Comparison of ENCODE assay signal across 8 mouse cellular contexts in the genomic region with DNA sequence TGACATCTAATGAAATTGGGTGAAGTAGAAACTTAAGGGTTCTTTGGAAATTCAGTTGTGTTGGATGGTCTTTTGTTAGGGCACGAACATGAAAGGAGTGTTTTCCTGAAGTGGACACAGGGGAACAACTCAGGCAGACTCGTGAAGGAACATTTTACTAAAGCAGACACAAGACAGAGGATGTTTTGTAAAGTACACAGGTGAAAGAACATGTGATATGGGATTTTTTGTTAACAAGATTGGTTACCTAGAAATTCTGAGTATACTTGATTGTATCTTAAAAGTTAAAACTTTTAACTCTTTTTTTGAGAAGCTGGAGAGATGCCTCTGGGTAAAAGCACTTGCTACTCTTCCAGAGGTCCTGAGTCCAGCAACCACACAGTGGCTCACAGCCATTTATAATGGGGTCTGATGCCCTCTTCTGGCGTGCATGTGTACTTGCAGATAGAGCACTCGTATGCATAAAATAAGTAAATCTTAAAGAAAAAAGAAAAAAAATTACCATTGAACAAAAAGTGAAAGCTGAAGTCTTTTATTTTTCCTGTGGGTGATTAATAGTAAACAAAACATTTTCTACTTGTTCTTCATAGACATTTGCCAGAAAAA. TPM values are rescaled to one million over a fixed set of nuclear protein-coding genes. Genes with fewer than 3 reads are reported as not detected.
DNase-seq lines count a peak whose midpoint lies in the region; ATAC-seq and TF ChIP-seq lines count a peak whose summit lies in the region.

No protein-coding gene starts in this region.

- no peak for TF ChIP-seq POLR2A in thymus, adult 2 months (IDR thresholded peaks at IDR 0.05; ENCODE audit: control insufficient read depth, extremely low read depth, insufficient read depth, low read length, poor library complexity)
- TF ChIP-seq POLR2A in liver, adult 2 months (IDR thresholded peaks at IDR 0.05; ENCODE audit: extremely low read depth, insufficient read depth, low read length) = no peak

- no peaks in the 10 kb centered on the region for H3K36me3 ChIP-seq in thymus, adult 2 months (ENCODE audit: control insufficient read depth, insufficient read depth, low read length)
- no peaks in the 10 kb centered on the region for H3K36me3 ChIP-seq in liver, adult 2 months (ENCODE audit: control insufficient read depth, insufficient read depth, low read length)

- WGBS in thymus, adult 2 months = 35% methylated on average over 4 of the region's 4 CpGs
- 38% methylated on average over 4 of the region's 4 CpGs for WGBS in liver, adult 2 months

- 0 out of 2 replicates have a peak, but pooled peaks have one; percentile 51 for ATAC-seq in frontal cortex, adult (ENCODE audit: low TSS enrichment)
- ATAC-seq in erythroblast, adult 5-6 weeks (replicated peaks; ENCODE audit: low FRiP score, poor library complexity, severe bottlenecking) = peak; percentile 83

- H3K27ac ChIP-seq in thymus, adult 2 months (ENCODE audit: control insufficient read depth, insufficient read depth, low read length) = no peak overlapping the region
- no peak overlapping the region for H3K27ac ChIP-seq in liver, adult 2 months (replicated peaks; ENCODE audit: insufficient read depth, low read depth, low read length)

- DNase-seq in frontal cortex, postnatal 25 days (ENCODE audit: low spot score in 2 of 2) = no peak
- peak; percentile 55 for DNase-seq in thymus, adult 2 months
- no peak for DNase-seq in thymus, adult 18-20 months
- DNase-seq in liver, adult 2 months (ENCODE audit: extremely low read depth, low read depth, low spot score) = peak; percentile 52
- DNase-seq in retina, embryonic 14.5 days (ENCODE audit: low spot score) = peak; percentile 53
- DNase-seq in layer of hippocampus, postnatal 25 days (ENCODE audit: extremely low spot score in 1 of 2, low spot score in 1 of 2) = no peak

- no peak overlapping the region for H3K4me3 ChIP-seq in thymus, adult 2 months (ENCODE audit: control insufficient read depth, insufficient read depth, low read length)
- no peak overlapping the region for H3K4me3 ChIP-seq in liver, adult 2 months (ENCODE audit: insufficient read depth, low read depth, low read length)

- no peaks in the 10 kb centered on the region for H3K27me3 ChIP-seq in thymus, adult 2 months (ENCODE audit: control insufficient read depth, insufficient read depth, low read length)
- H3K27me3 ChIP-seq in liver, adult 2 months (ENCODE audit: control insufficient read depth, insufficient read depth, low read length) = no peaks in the 10 kb centered on the region

- TF ChIP-seq CTCF in thymus, adult 2 months (IDR thresholded peaks at IDR 0.05; ENCODE audit: borderline replicate concordance, control insufficient read depth, extremely low read depth, insufficient read depth, low read length, poor library complexity) = no peak
- TF ChIP-seq CTCF in liver, adult 2 months (IDR thresholded peaks at IDR 0.05; ENCODE audit: low read depth, low read length) = peak; percentile 63

- peaks cover 12% of the 10 kb centered on the region for H3K4me1 ChIP-seq in thymus, adult 2 months (replicated peaks; ENCODE audit: control insufficient read depth, insufficient read depth, low read length)
- no peaks in the 10 kb centered on the region for H3K4me1 ChIP-seq in liver, adult 2 months (ENCODE audit: control insufficient read depth, insufficient read depth, low read length)

- H3K9ac ChIP-seq in liver, adult 2 months (ENCODE audit: low read depth, low read length) = no peak overlapping the region

- H3K79me2 ChIP-seq in liver, adult 2 months (ENCODE audit: control insufficient read depth, insufficient read depth, low read length) = peaks cover 2% of the 10 kb centered on the region; the same call in 1 of the 2 replicates

RNA-seq across cellular contexts. Expression of gene Lims1, which starts 54.4 kb away (rescaled TPM):
- polyA plus RNA-seq in thymus, adult 2 months (2012; rRNA removed) = 30.1 and 38.8 TPM in 2 replicates
- 54.8 and 59.8 TPM in 2 replicates for total RNA-seq in erythroblast, adult 5-6 weeks (2015; ENCODE audit: low replicate concordance)
- 29.2 and 32.8 TPM in 2 replicates for total RNA-seq in erythroblast, adult 5-6 weeks (2017; ENCODE audit: low replicate concordance)
- total RNA-seq in liver, adult 2 months (2014; rRNA removed) = 18.2 and 19.7 TPM in 2 replicates
- 2.7 and 5.5 TPM in 2 replicates for polyA plus RNA-seq in liver, adult 2 months (2012; rRNA removed)
- total RNA-seq in layer of hippocampus, postnatal 25 days (2021) = 10 to 100 TPM; 24.5 to 25.0 TPM

Comparison
In these comparisons a context has a peak if more than half of its experiments do, and no peak if none do; other contexts are left out.
1. DNase-seq: peak in thymus, adult 2 months (single experiment), liver, adult 2 months (single experiment) and retina, embryonic 14.5 days (single experiment); none in frontal cortex, postnatal 25 days (0 of 2), thymus, adult 18-20 months (0 of 2) and layer of hippocampus, postnatal 25 days (0 of 2).